Mouse (Mus musculus): ENCODE data around the gene Smim4.

- TF ChIP-seq POLR2A (IDR thresholded peaks at IDR 0.05; ENCODE audit: insufficient read depth, low read depth, low read length) (no peak), EP300 (IDR thresholded peaks at IDR 0.05; ENCODE audit: insufficient read depth, low read depth, low read length) (no peak)
These were observed 35.3 kb upstream of the Smim4 start for GRCm38 (mm10) chr14:31164067-31164466.

Data from heart, adult 2 months (tissue).